9 mouse cellular contexts compared by ENCODE assay signal in the genomic region with DNA sequence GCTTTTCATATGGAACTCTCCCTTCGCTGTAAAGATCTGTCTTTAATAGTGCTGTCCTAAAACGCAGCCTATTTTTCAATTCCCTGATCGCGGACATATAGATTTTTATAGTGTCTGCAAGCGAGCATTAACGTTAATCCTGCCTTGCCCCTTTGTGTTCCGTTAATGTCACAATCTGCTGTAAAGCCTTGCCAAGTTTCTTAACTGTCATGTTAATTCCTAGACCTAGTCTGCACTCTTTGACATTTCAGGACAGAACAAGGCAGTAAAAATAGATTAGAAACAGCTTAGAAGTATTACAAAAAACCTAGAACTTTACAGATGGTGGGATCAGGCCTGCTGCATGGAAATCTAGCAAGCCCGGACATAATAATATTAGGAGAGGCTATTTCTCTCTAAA.
DNase-seq lines count a peak whose midpoint lies in the region; ATAC-seq and TF ChIP-seq lines count a peak whose summit lies in the region.
"Had no signal": no experiment of that assay in that cellular context is flagged by ENCODE, and none has a peak within 500 bp of the region (broad histone marks: within the 10 kb centered on the region; RNA-seq: fewer than 3 reads in every experiment).

No protein-coding gene starts in this region.

- H3K27ac ChIP-seq in neural tube, embryonic 11.5 days (ENCODE audit: low read depth, low read length), result peak overlapping the region; percentile 8; the same call in 1 of the 2 replicates
- 0 out of 2 replicates have a peak overlapping the region, but pooled peaks have one; percentile 43 for H3K27ac ChIP-seq in limb, embryonic 14.5 days (replicated peaks; ENCODE audit: low read depth, low read length)
- no peak overlapping the region for H3K27ac ChIP-seq in layer of hippocampus, adult 2 months

- H3K4me1 ChIP-seq in neural tube, embryonic 11.5 days (ENCODE audit: control insufficient read depth, insufficient read depth, low read length), result peaks cover 20% of the 10 kb centered on the region
- H3K4me1 ChIP-seq in limb, embryonic 14.5 days (ENCODE audit: control insufficient read depth, insufficient read depth, low read length), result peaks cover 29% of the 10 kb centered on the region

- H3K27me3 ChIP-seq in neural tube, embryonic 11.5 days (ENCODE audit: control insufficient read depth, insufficient read depth, low read length), result no peaks in the 10 kb centered on the region
- H3K27me3 ChIP-seq in limb, embryonic 14.5 days (ENCODE audit: control insufficient read depth, insufficient read depth, low read length), result no peaks in the 10 kb centered on the region

- H3K36me3 ChIP-seq in neural tube, embryonic 11.5 days (ENCODE audit: control insufficient read depth, insufficient read depth, low read length), result no peaks in the 10 kb centered on the region
- H3K36me3 ChIP-seq in limb, embryonic 14.5 days (ENCODE audit: control insufficient read depth, insufficient read depth, low read length), result no peaks in the 10 kb centered on the region

- TF ChIP-seq POLR2A in limb, embryonic 14.5 days (IDR thresholded peaks at IDR 0.05; ENCODE audit: borderline replicate concordance, extremely low read depth, insufficient read depth, insufficient read length), result no peak

- H3K4me3 ChIP-seq in neural tube, embryonic 11.5 days (ENCODE audit: low read depth, low read length), result no peak overlapping the region
- H3K4me3 ChIP-seq in limb, embryonic 14.5 days (replicated peaks; ENCODE audit: low read length), result no peak overlapping the region
- H3K4me3 ChIP-seq in layer of hippocampus, adult 2 months, result no peak overlapping the region

- H3K4me2 ChIP-seq in neural tube, embryonic 11.5 days (ENCODE audit: low read depth), result no peak overlapping the region
- H3K4me2 ChIP-seq in limb, embryonic 14.5 days (replicated peaks; ENCODE audit: low read depth, low read length, severe bottlenecking), result peak overlapping the region; percentile 61

- no peak for ATAC-seq in neural tube, embryonic 11.5 days (ENCODE audit: insufficient read depth, low FRiP score, low TSS enrichment)
- no peak for ATAC-seq in limb, embryonic 14.5 days (ENCODE audit: low FRiP score, low read depth)

- H3K9ac ChIP-seq in neural tube, embryonic 11.5 days (ENCODE audit: low read length), result no peak overlapping the region; the same call in 1 of the 2 replicates
- H3K9ac ChIP-seq in limb, embryonic 14.5 days (ENCODE audit: low read depth, low read length, severe bottlenecking), result no peak overlapping the region

- peak; percentile 50 for DNase-seq in embryo, embryonic 10.5 days (ENCODE audit: low spot score)
- no peak for DNase-seq in embryo, embryonic 11 days
- DNase-seq in neural tube, embryonic 11.5 days (ENCODE audit: low spot score), result no peak
- no peak for DNase-seq in neural tube, embryonic 10.5 days (ENCODE audit: extremely low spot score, low spot score)
- DNase-seq in limb, embryonic 14.5 days (ENCODE audit: low spot score), result no peak
- no peak for DNase-seq in adrenal gland, adult (ENCODE audit: inconsistent age in 2 of 2, low spot score in 1 of 2)
- DNase-seq in layer of hippocampus, adult 2 months (ENCODE audit: low spot score in 2 of 2), result no peak
- no peak for DNase-seq in cerebellum, postnatal 36 days
- DNase-seq: kidney, postnatal 10 days had no signal

- no peaks in the 10 kb centered on the region for H3K9me3 ChIP-seq in neural tube, embryonic 11.5 days (ENCODE audit: control insufficient read depth, low read length)
- H3K9me3 ChIP-seq in limb, embryonic 14.5 days (ENCODE audit: control insufficient read depth, low read length), result no peaks in the 10 kb centered on the region

- no peak for TF ChIP-seq CTCF in layer of hippocampus, adult 2 months (conservative IDR thresholded peaks at IDR 0.05)

- WGBS in neural tube, embryonic 11.5 days, result 25% methylated on average over 8 of the region's 8 CpGs
- WGBS in limb, embryonic 14.5 days, result 13% methylated on average over 8 of the region's 8 CpGs
